Mouse (Mus musculus) brain, embryonic 14.5 days (tissue): ENCODE data around the gene Sel1l.

Source experiments
- CTCF ChIP-seq: fragments of 200-500 bp; IDR thresholded peaks from 2 replicates; pipeline ENCODE4 v1.5.1; 2012; ENCODE audit warnings: inconsistent platforms, mild to moderate bottlenecking, moderate library complexity, borderline replicate concordance; ENCODE audit not compliant: insufficient read depth, insufficient read length; ENCODE audit errors: extremely low read depth
- POLR2A ChIP-seq: fragments of 200-500 bp; IDR thresholded peaks from 2 replicates; pipeline ENCODE4 v1.6.1; 2012; ENCODE audit warnings: mild to moderate bottlenecking, inconsistent platforms, borderline replicate concordance; ENCODE audit not compliant: poor library complexity, insufficient read depth, insufficient read length, severe bottlenecking; ENCODE audit errors: extremely low read depth

DNA sequence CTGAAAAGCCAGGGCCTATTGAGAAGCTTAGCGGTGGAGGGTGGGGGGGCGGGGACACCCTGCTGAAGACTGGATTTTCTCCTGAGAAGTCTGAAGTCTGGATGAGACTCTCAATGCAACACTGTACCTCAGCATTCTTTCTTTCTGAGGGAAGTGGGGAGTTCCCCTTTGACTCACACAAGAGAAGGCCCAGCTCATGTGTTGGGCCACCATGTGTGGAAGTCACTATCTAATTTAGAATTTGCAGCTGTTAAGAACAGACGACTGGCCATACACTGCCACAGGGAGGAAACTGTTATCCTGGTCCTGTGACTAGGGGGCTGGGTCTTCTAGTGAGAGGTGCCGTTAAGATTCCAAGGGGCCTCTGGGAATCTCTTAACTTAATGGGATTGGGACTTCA is 20.4 kb upstream of the Sel1l start:
- TF ChIP-seq CTCF (no peak), POLR2A (no peak)
